Mouse (Mus musculus): ENCODE results near the gene Hivep3. TPM values are rescaled to one million over a fixed set of nuclear protein-coding genes. Genes with fewer than 3 reads are reported as not detected.
A peak's percentile ranks its signal among the peaks of the same experiment; 100 is the strongest.

Hivep3 gene
- polyA plus RNA-seq, 2 experiments = 3.8 to 5.1 TPM

GRCm38 (mm10) chr4:119879671-119880070 is 146.1 kb downstream of the Hivep3 start:
- DNase-seq (ENCODE audit: low spot score) (no peak), ATAC-seq (ENCODE audit: low FRiP score, low read depth) (no peak)
- no peak overlapping the region for H3K9ac ChIP-seq (ENCODE audit: low read depth, low read length, severe bottlenecking)
- no peaks in the 10 kb centered on the region for H3K27me3 ChIP-seq (ENCODE audit: control insufficient read depth, insufficient read depth, low read length)
- no peak overlapping the region for H3K27ac ChIP-seq (replicated peaks; ENCODE audit: low read depth, low read length)
- no peak overlapping the region for H3K4me2 ChIP-seq (replicated peaks; ENCODE audit: low read depth, low read length, severe bottlenecking)
- WGBS = 62% methylated on average over 5 of the region's 5 CpGs
- no peak for TF ChIP-seq POLR2A (IDR thresholded peaks at IDR 0.05; ENCODE audit: borderline replicate concordance, extremely low read depth, insufficient read depth, insufficient read length)
- no peak overlapping the region for H3K4me3 ChIP-seq (replicated peaks; ENCODE audit: low read length)
- no peaks in the 10 kb centered on the region for H3K9me3 ChIP-seq (ENCODE audit: control insufficient read depth, low read length)
- H3K36me3 ChIP-seq (ENCODE audit: control insufficient read depth, insufficient read depth, low read length) = no peaks in the 10 kb centered on the region
- H3K4me1 ChIP-seq (ENCODE audit: control insufficient read depth, insufficient read depth, low read length) = no peaks in the 10 kb centered on the region

- Histone ChIP-seq H3K36me3 (ENCODE audit: control insufficient read depth, insufficient read depth, low read length) (no peaks in the 10 kb centered on the region), H3K27ac (replicated peaks; ENCODE audit: low read depth, low read length) (no peak overlapping the region), H3K4me2 (replicated peaks; ENCODE audit: low read depth, low read length, severe bottlenecking) (no peak overlapping the region), H3K4me3 (replicated peaks; ENCODE audit: low read length) (no peak overlapping the region), H3K27me3 (ENCODE audit: control insufficient read depth, insufficient read depth, low read length) (no peaks in the 10 kb centered on the region), H3K9me3 (ENCODE audit: control insufficient read depth, low read length) (no peaks in the 10 kb centered on the region), H3K4me1 (ENCODE audit: control insufficient read depth, insufficient read depth, low read length) (no peaks in the 10 kb centered on the region), H3K9ac (ENCODE audit: low read depth, low read length, severe bottlenecking) (no peak overlapping the region)
- no peak for ATAC-seq (ENCODE audit: low FRiP score, low read depth)
- WGBS = 80% methylated on average over 7 of the region's 7 CpGs
- no peak for TF ChIP-seq POLR2A (IDR thresholded peaks at IDR 0.05; ENCODE audit: borderline replicate concordance, extremely low read depth, insufficient read depth, insufficient read length)
- DNase-seq (ENCODE audit: low spot score) = no peak
These were observed 146.7 kb downstream of the Hivep3 start for GRCm38 (mm10) chr4:119880270-119880669.

DNA sequence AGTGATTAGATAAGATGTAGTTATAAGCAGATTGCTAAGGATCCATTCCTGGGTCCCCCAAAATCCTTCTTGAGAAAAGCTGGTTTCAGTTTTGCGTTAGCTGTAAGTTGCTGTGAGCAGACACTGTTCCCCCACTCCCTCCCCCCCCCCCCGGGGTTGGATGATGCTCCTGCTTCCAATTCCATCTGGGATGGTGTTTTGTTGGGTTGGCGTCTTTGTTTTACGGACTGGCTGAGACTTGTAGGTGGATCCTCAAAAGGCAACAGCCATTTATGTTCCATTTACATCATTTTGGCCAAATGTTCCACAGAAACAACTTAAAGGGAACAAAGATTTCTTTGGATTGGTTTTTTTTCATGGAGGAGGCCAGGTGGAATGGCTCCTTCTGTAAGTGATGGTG is 147.7 kb downstream of the Hivep3 start:
- Histone ChIP-seq H3K27me3 (ENCODE audit: control insufficient read depth, insufficient read depth, low read length) (no peaks in the 10 kb centered on the region), H3K4me1 (ENCODE audit: control insufficient read depth, insufficient read depth, low read length) (no peaks in the 10 kb centered on the region), H3K4me3 (replicated peaks; ENCODE audit: low read length) (no peak overlapping the region), H3K27ac (replicated peaks; ENCODE audit: low read depth, low read length) (no peak overlapping the region), H3K36me3 (ENCODE audit: control insufficient read depth, insufficient read depth, low read length) (no peaks in the 10 kb centered on the region), H3K4me2 (replicated peaks; ENCODE audit: low read depth, low read length, severe bottlenecking) (no peak overlapping the region), H3K9me3 (ENCODE audit: control insufficient read depth, low read length) (no peaks in the 10 kb centered on the region), H3K9ac (ENCODE audit: low read depth, low read length, severe bottlenecking) (no peak overlapping the region)
- DNase-seq (ENCODE audit: low spot score) (no peak), ATAC-seq (ENCODE audit: low FRiP score, low read depth) (no peak)
- 75% methylated on average over 4 of the region's 4 CpGs for WGBS
- no peak for TF ChIP-seq POLR2A (IDR thresholded peaks at IDR 0.05; ENCODE audit: borderline replicate concordance, extremely low read depth, insufficient read depth, insufficient read length)

DNA sequence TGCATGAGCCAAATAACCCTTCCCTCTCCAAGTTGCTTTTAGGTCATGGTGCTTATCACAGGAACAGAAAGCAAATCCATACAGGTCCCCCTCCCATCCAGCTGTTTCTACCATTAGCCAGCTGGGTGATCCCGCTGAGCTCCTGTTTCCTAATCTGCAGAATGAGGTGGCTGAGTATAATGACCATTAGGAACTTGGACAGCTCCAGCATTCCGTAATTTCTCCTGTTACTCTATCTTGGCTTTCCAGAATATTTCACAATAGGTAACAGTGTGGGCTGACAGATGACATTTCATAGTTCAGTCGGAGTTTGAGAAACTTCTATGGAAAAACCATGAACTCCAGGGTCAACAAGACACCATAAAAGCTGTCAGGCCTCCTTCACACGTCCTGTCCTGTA is 148.8 kb downstream of the Hivep3 start:
- 0 out of 2 replicates have a peak, but pooled peaks have one; percentile 30 for ATAC-seq (ENCODE audit: low FRiP score, low read depth)
- H3K27me3 ChIP-seq (ENCODE audit: control insufficient read depth, insufficient read depth, low read length) = no peaks in the 10 kb centered on the region
- H3K27ac ChIP-seq (replicated peaks; ENCODE audit: low read depth, low read length) = no peak overlapping the region
- no peak for DNase-seq (ENCODE audit: low spot score)
- no peaks in the 10 kb centered on the region for H3K4me1 ChIP-seq (ENCODE audit: control insufficient read depth, insufficient read depth, low read length)
- H3K4me3 ChIP-seq (replicated peaks; ENCODE audit: low read length) = no peak overlapping the region
- 29% methylated on average over 4 of the region's 4 CpGs for WGBS
- H3K4me2 ChIP-seq (replicated peaks; ENCODE audit: low read depth, low read length, severe bottlenecking) = no peak overlapping the region
- no peak for TF ChIP-seq POLR2A (IDR thresholded peaks at IDR 0.05; ENCODE audit: borderline replicate concordance, extremely low read depth, insufficient read depth, insufficient read length)
- no peaks in the 10 kb centered on the region for H3K9me3 ChIP-seq (ENCODE audit: control insufficient read depth, low read length)
- H3K36me3 ChIP-seq (ENCODE audit: control insufficient read depth, insufficient read depth, low read length) = no peaks in the 10 kb centered on the region
- no peak overlapping the region for H3K9ac ChIP-seq (ENCODE audit: low read depth, low read length, severe bottlenecking)

- Histone ChIP-seq H3K36me3 (ENCODE audit: control insufficient read depth, insufficient read depth, low read length) (no peaks in the 10 kb centered on the region), H3K27me3 (ENCODE audit: control insufficient read depth, insufficient read depth, low read length) (no peaks in the 10 kb centered on the region), H3K4me3 (replicated peaks; ENCODE audit: low read length) (no peak overlapping the region), H3K27ac (replicated peaks; ENCODE audit: low read depth, low read length) (no peak overlapping the region), H3K9me3 (ENCODE audit: control insufficient read depth, low read length) (no peaks in the 10 kb centered on the region), H3K9ac (ENCODE audit: low read depth, low read length, severe bottlenecking) (no peak overlapping the region), H3K4me1 (ENCODE audit: control insufficient read depth, insufficient read depth, low read length) (no peaks in the 10 kb centered on the region), H3K4me2 (replicated peaks; ENCODE audit: low read depth, low read length, severe bottlenecking) (no peak overlapping the region)
- DNase-seq (ENCODE audit: low spot score) = no peak
- TF ChIP-seq POLR2A (IDR thresholded peaks at IDR 0.05; ENCODE audit: borderline replicate concordance, extremely low read depth, insufficient read depth, insufficient read length) = no peak
- no peak for ATAC-seq (ENCODE audit: low FRiP score, low read depth)
- WGBS = 32% methylated on average over 5 of the region's 5 CpGs
These were observed 149.2 kb downstream of the Hivep3 start for GRCm38 (mm10) chr4:119882814-119883213.

DNA sequence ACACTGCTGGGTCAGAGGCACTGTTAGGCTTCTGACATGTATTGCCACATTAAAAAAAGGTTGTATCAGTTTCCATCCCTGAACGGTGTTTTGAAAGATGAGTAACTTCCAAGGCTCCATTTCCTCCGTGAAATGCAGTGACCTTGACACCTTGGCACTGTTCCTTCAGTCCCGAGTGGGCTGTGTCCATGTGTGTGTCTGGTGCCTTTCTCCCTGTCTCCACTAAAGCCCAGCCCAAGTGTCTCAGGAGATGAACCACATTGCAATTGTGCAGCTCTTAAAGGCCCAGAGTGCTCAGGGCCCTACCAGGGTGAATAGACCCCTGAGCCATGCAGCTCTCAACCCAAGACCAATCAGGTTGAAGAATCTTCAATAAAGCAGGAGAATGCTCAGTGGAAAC is 153.0 kb downstream of the Hivep3 start:
- Histone ChIP-seq H3K4me2 (replicated peaks; ENCODE audit: low read depth, low read length, severe bottlenecking) (no peak overlapping the region), H3K4me3 (replicated peaks; ENCODE audit: low read length) (no peak overlapping the region), H3K27me3 (ENCODE audit: control insufficient read depth, insufficient read depth, low read length) (no peaks in the 10 kb centered on the region), H3K4me1 (ENCODE audit: control insufficient read depth, insufficient read depth, low read length) (no peaks in the 10 kb centered on the region), H3K36me3 (ENCODE audit: control insufficient read depth, insufficient read depth, low read length) (no peaks in the 10 kb centered on the region), H3K9me3 (ENCODE audit: control insufficient read depth, low read length) (no peaks in the 10 kb centered on the region), H3K27ac (replicated peaks; ENCODE audit: low read depth, low read length) (no peak overlapping the region), H3K9ac (ENCODE audit: low read depth, low read length, severe bottlenecking) (no peak overlapping the region)
- TF ChIP-seq POLR2A (IDR thresholded peaks at IDR 0.05; ENCODE audit: borderline replicate concordance, extremely low read depth, insufficient read depth, insufficient read length) = no peak
- ATAC-seq (ENCODE audit: low FRiP score, low read depth) (no peak), DNase-seq (ENCODE audit: low spot score) (no peak)
- WGBS = 61% methylated on average over 3 of the region's 3 CpGs
